Mouse (Mus musculus) E14TG2a.4 (cell line): Measurements from ENCODE around the gene Rbms1.

Source experiments
- CTCF ChIP-seq: conservative IDR thresholded peaks from 2 replicates; pipeline ENCODE4 v1.5.1; 2014; ENCODE audit warnings: low read length
- NANOG ChIP-seq: IDR thresholded peaks from 2 replicates; pipeline ENCODE4 v1.6.1; 2014; ENCODE audit warnings: borderline replicate concordance, low read length, mixed read lengths

GRCm38 (mm10) chr2:60720205-60720604 lies 242.8 kb downstream of the Rbms1 start:
- TF ChIP-seq CTCF (no peak), NANOG (no peak)
